15 mouse cellular contexts compared by ENCODE assay signal in genomic region chr13:54748190-54748589, GRCm38 (mm10). TPM values are rescaled to one million over a fixed set of nuclear protein-coding genes. Genes with fewer than 3 reads are reported as not detected.
DNase-seq lines count a peak whose midpoint lies in the region; ATAC-seq and TF ChIP-seq lines count a peak whose summit lies in the region.
"Had no signal": no experiment of that assay in that cellular context is flagged by ENCODE, and none has a peak within 500 bp of the region (broad histone marks: within the 10 kb centered on the region; RNA-seq: fewer than 3 reads in every experiment).

No protein-coding gene starts in this region.

- 85% methylated on average over 8 of the region's 8 CpGs for whole genome bisulfite sequencing in neural tube, embryonic 11.5 days
- WGBS in forebrain, postnatal 0 days = 80% methylated on average over 8 of the region's 8 CpGs
- 87% methylated on average over 8 of the region's 8 CpGs for WGBS in midbrain, embryonic 12.5 days
- WGBS in lung, adult 2 months = 78% methylated on average over 8 of the region's 8 CpGs

- H3K4me3 ChIP-seq in neural tube, embryonic 11.5 days (ENCODE audit: low read depth, low read length) = peak overlapping the region; percentile 66
- peak overlapping the region; percentile 82 for H3K4me3 ChIP-seq in forebrain, postnatal 0 days (ENCODE audit: low read depth, low read length)
- H3K4me3 ChIP-seq in midbrain, embryonic 12.5 days = peak overlapping the region; percentile 82
- H3K4me3 ChIP-seq in lung, adult 2 months (replicated peaks; ENCODE audit: extremely low read depth, low read depth, low read length) = no peak overlapping the region
- H3K4me3 ChIP-seq: heart, embryonic 15.5 days had no signal

- no peak overlapping the region; the same call in 1 of the 2 replicates for H3K9ac ChIP-seq in neural tube, embryonic 11.5 days (ENCODE audit: low read length)
- H3K9ac ChIP-seq in forebrain, postnatal 0 days = peak overlapping the region; percentile 82
- H3K9ac ChIP-seq in midbrain, embryonic 12.5 days (replicated peaks) = peak overlapping the region; percentile 82; the same call in 1 of the 2 replicates
- H3K9ac ChIP-seq: heart, embryonic 15.5 days; liver, embryonic 12.5 days had no signal

- H3K4me1 ChIP-seq in neural tube, embryonic 11.5 days (ENCODE audit: control insufficient read depth, insufficient read depth, low read length) = no peaks in the 10 kb centered on the region; the same call in 1 of the 2 replicates
- peaks cover 35% of the 10 kb centered on the region for H3K4me1 ChIP-seq in forebrain, postnatal 0 days (ENCODE audit: insufficient read depth)
- H3K4me1 ChIP-seq in midbrain, embryonic 12.5 days = peaks cover 43% of the 10 kb centered on the region
- H3K4me1 ChIP-seq in lung, adult 2 months (ENCODE audit: control insufficient read depth, insufficient read depth, low read length) = no peaks in the 10 kb centered on the region

- no peak for ATAC-seq in neural tube, embryonic 11.5 days (ENCODE audit: insufficient read depth, low FRiP score, low TSS enrichment)
- no peak for ATAC-seq in forebrain, postnatal 0 days
- ATAC-seq in midbrain, embryonic 12.5 days (ENCODE audit: low FRiP score, low read depth) = no peak
- ATAC-seq: intestine, embryonic 16.5 days had no signal

- TF ChIP-seq POLR2A in lung, adult 2 months (IDR thresholded peaks at IDR 0.05; ENCODE audit: borderline replicate concordance, extremely low read depth, low read depth, low read length) = no peak

- H3K9me3 ChIP-seq in neural tube, embryonic 11.5 days (ENCODE audit: control insufficient read depth, low read length) = no peaks in the 10 kb centered on the region
- H3K9me3 ChIP-seq in forebrain, postnatal 0 days (ENCODE audit: low read length) = no peaks in the 10 kb centered on the region
- no peaks in the 10 kb centered on the region for H3K9me3 ChIP-seq in midbrain, embryonic 12.5 days
- H3K9me3 ChIP-seq: heart, embryonic 15.5 days; liver, embryonic 12.5 days had no signal

- no peak overlapping the region for H3K27ac ChIP-seq in neural tube, embryonic 11.5 days (ENCODE audit: low read depth, low read length)
- no peak overlapping the region for H3K27ac ChIP-seq in forebrain, postnatal 0 days (ENCODE audit: low read depth, low read length)
- H3K27ac ChIP-seq in midbrain, embryonic 12.5 days (replicated peaks) = peak overlapping the region; percentile 85; the same call in 1 of the 2 replicates
- H3K27ac ChIP-seq: heart, embryonic 15.5 days; liver, embryonic 12.5 days had no signal

- H3K27me3 ChIP-seq in neural tube, embryonic 11.5 days (ENCODE audit: control insufficient read depth, insufficient read depth, low read length) = peaks cover 19% of the 10 kb centered on the region
- H3K27me3 ChIP-seq in forebrain, postnatal 0 days (ENCODE audit: insufficient read depth, low read length) = no peaks in the 10 kb centered on the region
- peaks cover 42% of the 10 kb centered on the region for H3K27me3 ChIP-seq in midbrain, embryonic 12.5 days

- H3K36me3 ChIP-seq in neural tube, embryonic 11.5 days (ENCODE audit: control insufficient read depth, insufficient read depth, low read length) = no peaks in the 10 kb centered on the region
- no peaks in the 10 kb centered on the region; the same call in 1 of the 2 replicates for H3K36me3 ChIP-seq in forebrain, postnatal 0 days (ENCODE audit: insufficient read depth)
- 0 out of 2 replicates have a peak, but pooled peaks cover 5% of the 10 kb centered on the region for H3K36me3 ChIP-seq in midbrain, embryonic 12.5 days
- H3K36me3 ChIP-seq: heart, embryonic 15.5 days; liver, embryonic 12.5 days had no signal

- DNase-seq in neural tube, embryonic 11.5 days (ENCODE audit: low spot score) = no peak
- DNase-seq in neural tube, embryonic 10.5 days (ENCODE audit: extremely low spot score, low spot score) = no peak
- DNase-seq in forebrain, postnatal 0 days = no peak
- DNase-seq in gastrocnemius, postnatal 4 days (ENCODE audit: low spot score in 2 of 2) = no peak
- no peak for DNase-seq in lung, adult 2 months
- no peak for DNase-seq in urinary bladder, adult 18-20 months (ENCODE audit: low spot score in 2 of 2)
- DNase-seq in left cerebral cortex, postnatal 10 days (ENCODE audit: extremely low spot score in 1 of 2, low spot score in 2 of 2) = no peak
- DNase-seq: gastrocnemius, postnatal 36 days; lung, postnatal 10 days had no signal

- no peak for TF ChIP-seq CTCF in forebrain, postnatal 0 days (IDR thresholded peaks at IDR 0.05; ENCODE audit: low read depth)
- no peak for TF ChIP-seq CTCF in lung, adult 2 months (IDR thresholded peaks at IDR 0.05; ENCODE audit: insufficient read depth, low read length)

- intact Hi-C loops in left cerebral cortex, postnatal 10 days (cut with DNase I) = no loop called here

- peak overlapping the region; percentile 47 for H3K4me2 ChIP-seq in neural tube, embryonic 11.5 days (ENCODE audit: low read depth)
- peak overlapping the region; percentile 81 for H3K4me2 ChIP-seq in forebrain, postnatal 0 days (ENCODE audit: low read depth)
- H3K4me2 ChIP-seq in midbrain, embryonic 12.5 days (replicated peaks) = peak overlapping the region; percentile 78

RNA-seq across cellular contexts. Expression of gene Gprin1, which starts 1.5 kb away (rescaled TPM):
- 13.3 and 14.5 TPM in 2 replicates for polyA plus RNA-seq in neural tube, embryonic 11.5 days (2014; fragmentation: Nextera tagmentation; extraction: Ambion mirVana)
- total RNA-seq in forebrain, postnatal 0 days (2014; rRNA removed) = 213 and 219 TPM in 2 replicates
- 37.1 and 39.0 TPM in 2 replicates for polyA plus RNA-seq in forebrain, postnatal 0 days (2015; fragmentation: Nextera tagmentation; extraction: Ambion mirVana)
- polyA plus RNA-seq in midbrain, embryonic 12.5 days (2016; fragmentation: Nextera tagmentation; extraction: Ambion mirVana) = 12.6 and 16.7 TPM in 2 replicates
- under 1 TPM; 0.76 to 0.78 TPM for total RNA-seq in gastrocnemius, postnatal 4 days (2021)
- 0.07 and 0.09 TPM in 2 replicates for polyA plus RNA-seq in lung, adult 2 months (2012; rRNA removed)
- total RNA-seq in left cerebral cortex, postnatal 10 days (2021) = 100 to 1,000 TPM; 213 to 226 TPM
- total RNA-seq: gastrocnemius, postnatal 36 days had no signal

RNA-seq across cellular contexts. Expression of gene Sncb, which starts 18.2 kb away (rescaled TPM):
- 2.7 and 3.7 TPM in 2 replicates for polyA plus RNA-seq in neural tube, embryonic 11.5 days (2014; fragmentation: Nextera tagmentation; extraction: Ambion mirVana)
- total RNA-seq in forebrain, postnatal 0 days (2014; rRNA removed) = 32.7 and 38.1 TPM in 2 replicates
- polyA plus RNA-seq in forebrain, postnatal 0 days (2015; fragmentation: Nextera tagmentation; extraction: Ambion mirVana) = 122 and 137 TPM in 2 replicates
- 1.4 and 2.2 TPM in 2 replicates for polyA plus RNA-seq in midbrain, embryonic 12.5 days (2016; fragmentation: Nextera tagmentation; extraction: Ambion mirVana)
- under 1 TPM in 1 of 2 experiments, not detected in 1; 0.20 TPM for total RNA-seq in gastrocnemius, postnatal 4 days (2021)
- not detected in 2 replicates for polyA plus RNA-seq in lung, adult 2 months (2012; rRNA removed)
- total RNA-seq in left cerebral cortex, postnatal 10 days (2021) = 100 to 1,000 TPM; 739 to 802 TPM
- total RNA-seq: gastrocnemius, postnatal 36 days had no signal
- polyA plus RNA-seq: heart, embryonic 15.5 days; liver, embryonic 12.5 days had no signal

RNA-seq across cellular contexts. Expression of gene Eif4e1b, which starts 35.6 kb away (rescaled TPM):
- not detected in 2 replicates for polyA plus RNA-seq in neural tube, embryonic 11.5 days (2014; fragmentation: Nextera tagmentation; extraction: Ambion mirVana)
- not detected in 2 replicates for total RNA-seq in forebrain, postnatal 0 days (2014; rRNA removed)
- polyA plus RNA-seq in forebrain, postnatal 0 days (2015; fragmentation: Nextera tagmentation; extraction: Ambion mirVana) = not detected in 2 replicates
- polyA plus RNA-seq in midbrain, embryonic 12.5 days (2016; fragmentation: Nextera tagmentation; extraction: Ambion mirVana) = not detected in 2 replicates
- not detected for total RNA-seq in gastrocnemius, postnatal 4 days (2021)
- not detected in 2 replicates for polyA plus RNA-seq in lung, adult 2 months (2012; rRNA removed)
- total RNA-seq in left cerebral cortex, postnatal 10 days (2021) = under 1 TPM in 1 of 2 experiments, not detected in 1; 0.17 TPM
- total RNA-seq: gastrocnemius, postnatal 36 days; left cerebral cortex, postnatal 25 days had no signal
- polyA plus RNA-seq: heart, embryonic 15.5 days; intestine, embryonic 16.5 days; liver, embryonic 12.5 days; stomach, embryonic 16.5 days had no signal

RNA-seq across cellular contexts. Expression of gene Tspan17, which starts 41.0 kb away (rescaled TPM):
- polyA plus RNA-seq in neural tube, embryonic 11.5 days (2014; fragmentation: Nextera tagmentation; extraction: Ambion mirVana) = 17.6 and 21.3 TPM in 2 replicates
- total RNA-seq in forebrain, postnatal 0 days (2014; rRNA removed) = 26.5 and 28.3 TPM in 2 replicates
- polyA plus RNA-seq in forebrain, postnatal 0 days (2015; fragmentation: Nextera tagmentation; extraction: Ambion mirVana) = 44.2 and 61.1 TPM in 2 replicates
- polyA plus RNA-seq in midbrain, embryonic 12.5 days (2016; fragmentation: Nextera tagmentation; extraction: Ambion mirVana) = 25.7 and 28.2 TPM in 2 replicates
- 10 to 100 TPM; 27.8 to 28.0 TPM for total RNA-seq in gastrocnemius, postnatal 4 days (2021)
- 32.1 and 34.7 TPM in 2 replicates for polyA plus RNA-seq in lung, adult 2 months (2012; rRNA removed)
- total RNA-seq in left cerebral cortex, postnatal 10 days (2021) = 10 to 100 TPM; 64.3 to 69.0 TPM

RNA-seq across cellular contexts. Expression of gene Cdhr2, which starts 46.9 kb away (rescaled TPM):
- 0.07 and 0.15 TPM in 2 replicates for polyA plus RNA-seq in neural tube, embryonic 11.5 days (2014; fragmentation: Nextera tagmentation; extraction: Ambion mirVana)
- total RNA-seq in forebrain, postnatal 0 days (2014; rRNA removed) = 0.76 and 0.85 TPM in 2 replicates
- 0.24 and 0.53 TPM in 2 replicates for polyA plus RNA-seq in forebrain, postnatal 0 days (2015; fragmentation: Nextera tagmentation; extraction: Ambion mirVana)
- 0.04 and 0.10 TPM in 2 replicates for polyA plus RNA-seq in midbrain, embryonic 12.5 days (2016; fragmentation: Nextera tagmentation; extraction: Ambion mirVana)
- total RNA-seq in gastrocnemius, postnatal 4 days (2021) = under 1 TPM; 0.07 to 0.08 TPM
- 0.05 and 1.1 TPM in 2 replicates for polyA plus RNA-seq in lung, adult 2 months (2012; rRNA removed)
- total RNA-seq in left cerebral cortex, postnatal 10 days (2021) = under 1 TPM; 0.34 to 0.51 TPM
- total RNA-seq: gastrocnemius, postnatal 36 days had no signal

Comparison
In these comparisons a context has a peak if more than half of its experiments do, and no peak if none do; other contexts are left out.
1. RNA of gene Gprin1, which starts 1.5 kb away (polyA plus RNA-seq): 37.1 to 39.0 TPM in forebrain, postnatal 0 days, 13.3 to 14.5 TPM in neural tube, embryonic 11.5 days and 12.6 to 16.7 TPM in midbrain, embryonic 12.5 days; 0.07 to 0.09 TPM in lung, adult 2 months; every median in the first group is over 10 times any median in the second.
2. RNA of gene Sncb, which starts 18.2 kb away (polyA plus RNA-seq): 122 to 137 TPM in forebrain, postnatal 0 days; 2.7 to 3.7 TPM in neural tube, embryonic 11.5 days, 1.4 to 2.2 TPM in midbrain, embryonic 12.5 days and not detected in lung, adult 2 months; every median in the first group is over 10 times any median in the second.
3. Peak in every context shown above with its lines, with median percentiles within 50 percentile points of each other: H3K4me2 ChIP-seq.